Mouse (Mus musculus) small intestine, adult 2 months (tissue): ENCODE measurements around the gene Tbl1x. TPM values are rescaled to one million over a fixed set of nuclear protein-coding genes. Genes with fewer than 3 reads are reported as not detected.
"Not testable (repeated sequence)": the region's sequence is repeated elsewhere in the genome, so short reads cannot be mapped to it uniquely, and the experiment has no call there.

Experiments
- H3K27ac ChIP-seq: fragments of 200-500 bp; 2 replicates; pipeline ENCODE4 v1.5.1; 2012; ENCODE audit warnings: low read depth, low read length, control low read depth, inconsistent platforms; ENCODE audit not compliant: insufficient read depth
- H3K27me3 ChIP-seq: fragments of 200-500 bp; 2 replicates; pipeline ENCODE4 v1.6.1; 2012; ENCODE audit warnings: mild to moderate bottlenecking, moderate library complexity, low read length, inconsistent platforms; ENCODE audit not compliant: control insufficient read depth, insufficient read depth
- H3K36me3 ChIP-seq: fragments of 200-500 bp; 2 replicates; pipeline ENCODE4 v1.6.1; 2012; ENCODE audit warnings: mild to moderate bottlenecking, low read length, control low read depth, inconsistent platforms; ENCODE audit not compliant: control insufficient read depth, insufficient read depth
- H3K4me1 ChIP-seq: fragments of 200-500 bp; 2 replicates; pipeline ENCODE4 v1.6.1; 2012; ENCODE audit warnings: low read length, inconsistent platforms, mixed read lengths; ENCODE audit not compliant: control insufficient read depth, insufficient read depth, insufficient read length
- H3K4me3 ChIP-seq: fragments of 200-500 bp; 2 replicates; pipeline ENCODE4 v1.5.1; 2012; ENCODE audit warnings: low read depth, mild to moderate bottlenecking, control low read depth, inconsistent platforms, low read length, moderate library complexity
- CTCF ChIP-seq: fragments of 200-500 bp; IDR thresholded peaks from 2 replicates; pipeline ENCODE4 v1.5.1; 2012; ENCODE audit warnings: low read depth, mild to moderate bottlenecking, control low read depth, inconsistent platforms, low read length, moderate library complexity, mixed read lengths; ENCODE audit not compliant: insufficient replicate concordance, insufficient read length; ENCODE audit errors: extremely low read depth
- POLR2A ChIP-seq: fragments of 200-500 bp; IDR thresholded peaks from 2 replicates; pipeline ENCODE4 v1.6.1; 2012; ENCODE audit warnings: low read depth, mild to moderate bottlenecking, control low read depth, inconsistent platforms, low read length, moderate library complexity
- WGBS: fragments of 180-500 bp; shearing (Covaris S2); methylation state at CpG from one replicate; pipeline ENCODE4 v1.1.7; 2018; 5-methylcytosine and 5-hydroxymethylcytosine counted together
- polyA plus RNA-seq: library from polyadenylated mRNA; depleted of rRNA; stranded (reverse); fragments of >200 nt; gene quantifications from 2 replicates; pipeline ENCODE4 v1.2.3, GENCODE M21; 2012

The Tbl1x gene
- polyA plus RNA-seq, 1 experiment: 6.4 TPM

- Histone ChIP-seq H3K4me3 (no peak overlapping the region), H3K27me3 (no peaks in the 10 kb centered on the region), H3K27ac (no peak overlapping the region; the same call in 1 of the 2 replicates), H3K4me1 (peaks cover 4% of the 10 kb centered on the region; the same call in 1 of the 2 replicates), H3K36me3 (0 out of 2 replicates have a peak, but pooled peaks cover 2% of the 10 kb centered on the region)
- WGBS: 9% methylated on average over 8 of the region's 8 CpGs
- TF ChIP-seq POLR2A: no peak
Measured at GRCm38 (mm10) chrX:77517274-77518085, 6.7 kb downstream of the Tbl1x start.

GRCm38 (mm10) chrX:77518929-77519328, 8.1 kb downstream of the Tbl1x start:
- Histone ChIP-seq H3K4me3 (no peak overlapping the region), H3K27me3 (no peaks in the 10 kb centered on the region), H3K4me1 (peaks cover 4% of the 10 kb centered on the region; the same call in 1 of the 2 replicates), H3K36me3 (0 out of 2 replicates have a peak, but pooled peaks cover 2% of the 10 kb centered on the region), H3K27ac (no peak overlapping the region)
- 79% methylated on average over 1 of the region's 1 CpGs for WGBS
- TF ChIP-seq CTCF: no peak
- no peak for TF ChIP-seq POLR2A

- TF ChIP-seq POLR2A: no peak
- TF ChIP-seq CTCF: no peak
- Histone ChIP-seq H3K4me3 (no peak overlapping the region), H3K27ac (no peak overlapping the region), H3K4me1 (peaks cover 2% of the 10 kb centered on the region; the same call in 1 of the 2 replicates), H3K27me3 (no peaks in the 10 kb centered on the region), H3K36me3 (0 out of 2 replicates have a peak, but pooled peaks cover 2% of the 10 kb centered on the region)
- WGBS: 45% methylated on average over 3 of the region's 3 CpGs
Measured at GRCm38 (mm10) chrX:77522842-77523375, 12.1 kb downstream of the Tbl1x start.

GRCm38 (mm10) chrX:77525179-77525578, 14.4 kb downstream of the Tbl1x start:
- Histone ChIP-seq H3K4me1 (no peaks in the 10 kb centered on the region), H3K4me3 (no peak overlapping the region), H3K36me3 (no peaks in the 10 kb centered on the region), H3K27ac (no peak overlapping the region), H3K27me3 (no peaks in the 10 kb centered on the region)
- TF ChIP-seq CTCF (no peak), POLR2A (no peak)
- 67% methylated on average over 1 of the region's 1 CpGs for WGBS

GRCm38 (mm10) chrX:77528401-77528800, 17.6 kb downstream of the Tbl1x start:
- Histone ChIP-seq H3K36me3 (no peaks in the 10 kb centered on the region), H3K4me3 (no peak overlapping the region), H3K27ac (no peak overlapping the region), H3K4me1 (no peaks in the 10 kb centered on the region), H3K27me3 (no peaks in the 10 kb centered on the region)
- no peak for TF ChIP-seq CTCF
- TF ChIP-seq POLR2A: no peak
- WGBS: 87% methylated on average over 1 of the region's 1 CpGs

GRCm38 (mm10) chrX:77530997-77531396, 20.2 kb downstream of the Tbl1x start:
- Histone ChIP-seq H3K27me3 (no peaks in the 10 kb centered on the region), H3K4me1 (no peaks in the 10 kb centered on the region), H3K4me3 (no peak overlapping the region), H3K27ac (no peak overlapping the region), H3K36me3 (no peaks in the 10 kb centered on the region)
- no peak for TF ChIP-seq POLR2A
- no peak for TF ChIP-seq CTCF
- WGBS: 80% methylated on average over 3 of the region's 5 CpGs

- no peak overlapping the region for H3K4me3 ChIP-seq
- 51% methylated on average over 2 of the region's 2 CpGs for WGBS
- no peak overlapping the region for H3K27ac ChIP-seq
- no peaks in the 10 kb centered on the region for H3K4me1 ChIP-seq
- no peaks in the 10 kb centered on the region for H3K36me3 ChIP-seq
- TF ChIP-seq POLR2A (no peak), CTCF (no peak)
- no peaks in the 10 kb centered on the region for H3K27me3 ChIP-seq
Measured at GRCm38 (mm10) chrX:77533922-77534321, 23.1 kb downstream of the Tbl1x start.

GRCm38 (mm10) chrX:77539770-77540169, 29.0 kb downstream of the Tbl1x start:
- not testable (repeated sequence) for H3K27me3 ChIP-seq, H3K4me1 ChIP-seq, H3K27ac ChIP-seq, H3K4me3 ChIP-seq, H3K36me3 ChIP-seq
- 73% methylated on average over 4 of the region's 4 CpGs for WGBS
